Mouse (Mus musculus): ENCODE measurements around the gene Usp25. TPM values are rescaled to one million over a fixed set of nuclear protein-coding genes. Genes with fewer than 3 reads are reported as not detected.

Usp25 gene
- total RNA-seq (2014; fragmentation: Nextera tagmentation) (71.8 and 85.6 TPM in 2 replicates), total RNA-seq (2017) (58.0 and 64.2 TPM in 2 replicates), polyA plus RNA-seq (2012) (35.0 and 45.0 TPM in 2 replicates)

- ATAC-seq (ENCODE audit: extremely low read depth, insufficient number of reproducible peaks, low FRiP score, poor library complexity, severe bottlenecking) (peak; percentile 88), DNase-seq (ENCODE audit: low spot score) (peak; percentile 79)
- H3K4me1 ChIP-seq (ENCODE audit: insufficient read depth, low read depth, low read length) = peaks cover 29% of the 10 kb centered on the region
- no peaks in the 10 kb centered on the region for H3K9me3 ChIP-seq (replicated peaks)
- peaks cover 11% of the 10 kb centered on the region for H3K36me3 ChIP-seq (replicated peaks)
- H3K4me3 ChIP-seq (ENCODE audit: low read depth, low read length) = peak within 1 kb of the TSS; percentile 90
- TF ChIP-seq POLR2AphosphoS5 (IDR thresholded peaks at IDR 0.05; ENCODE audit: insufficient replicate concordance, low read depth, low read length) (no peak), TAL1 (conservative IDR thresholded peaks at IDR 0.05; ENCODE audit: low read depth, low read length) (no peak), GATA1 (IDR thresholded peaks at IDR 0.05; ENCODE audit: borderline replicate concordance, low read length) (no peak), GATA2 (IDR thresholded peaks at IDR 0.05; ENCODE audit: borderline replicate concordance, low read depth, low read length) (no peak), CTCF (IDR thresholded peaks at IDR 0.05; ENCODE audit: low read depth, low read length) (no peak)
- H3K27me3 ChIP-seq (ENCODE audit: insufficient read depth, low read length) = peaks cover 2% of the 10 kb centered on the region; the same call in 1 of the 2 replicates
Measured at GRCm38 (mm10) chr16:77013427-77014320, at the start of gene Usp25. Gene Usp25, plus strand, starts transcription at chr16:77013706.

DNA sequence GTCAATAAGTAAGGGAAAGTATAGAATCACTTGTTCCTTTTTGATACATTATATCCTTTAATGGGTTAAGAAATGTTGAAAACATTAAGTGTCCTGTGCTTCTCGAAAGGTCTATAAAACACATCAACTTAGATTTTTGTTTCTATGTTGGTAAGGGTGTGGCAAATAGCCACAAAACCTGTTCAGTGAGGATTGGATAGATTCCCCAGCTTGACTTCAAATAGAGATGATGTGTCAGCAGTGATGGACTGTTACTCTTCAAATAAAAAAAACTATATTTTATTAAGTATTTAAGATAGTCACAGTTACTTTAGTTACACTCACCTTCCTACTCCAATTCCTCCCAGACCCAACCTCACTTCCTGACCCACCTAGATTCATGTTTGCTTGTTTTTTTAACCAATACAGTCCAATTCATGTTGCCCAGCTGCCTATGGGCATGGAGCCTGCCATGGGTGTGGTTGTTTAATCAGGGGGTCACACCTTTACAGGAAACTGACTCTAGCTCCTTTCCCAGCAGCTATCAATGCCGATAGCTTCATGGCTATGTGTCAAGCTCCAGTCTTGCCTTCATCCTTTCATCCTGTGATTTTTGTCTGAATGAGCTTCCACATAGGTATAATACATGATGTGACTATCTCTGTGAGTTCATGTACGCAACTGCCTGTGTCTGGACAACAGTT is 45.8 kb upstream of the Usp25 start:
- ATAC-seq (ENCODE audit: extremely low read depth, insufficient number of reproducible peaks, low FRiP score, poor library complexity, severe bottlenecking) = no peak
- H3K27me3 ChIP-seq (ENCODE audit: insufficient read depth, low read length) = 0 out of 2 replicates have a peak, but pooled peaks cover 3% of the 10 kb centered on the region
- H3K4me1 ChIP-seq (ENCODE audit: insufficient read depth, low read depth, low read length) = no peaks in the 10 kb centered on the region
- DNase-seq (ENCODE audit: low spot score) = no peak
- no peak for TF ChIP-seq GATA2 (IDR thresholded peaks at IDR 0.05; ENCODE audit: borderline replicate concordance, low read depth, low read length)
- TF ChIP-seq TAL1 (conservative IDR thresholded peaks at IDR 0.05; ENCODE audit: low read depth, low read length) = no peak
- no peak for TF ChIP-seq CTCF (IDR thresholded peaks at IDR 0.05; ENCODE audit: low read depth, low read length)
- H3K9me3 ChIP-seq (replicated peaks) = no peaks in the 10 kb centered on the region
- H3K4me3 ChIP-seq (ENCODE audit: low read depth, low read length) = no peak overlapping the region
- no peaks in the 10 kb centered on the region for H3K36me3 ChIP-seq (replicated peaks)

GRCm38 (mm10) chr16:76971211-76971610 is 42.3 kb upstream of the Usp25 start:
- 0 out of 2 replicates have a peak, but pooled peaks cover 3% of the 10 kb centered on the region for H3K27me3 ChIP-seq (ENCODE audit: insufficient read depth, low read length)
- no peaks in the 10 kb centered on the region for H3K36me3 ChIP-seq (replicated peaks)
- ATAC-seq (ENCODE audit: extremely low read depth, insufficient number of reproducible peaks, low FRiP score, poor library complexity, severe bottlenecking) (no peak), DNase-seq (ENCODE audit: low spot score) (no peak)
- TF ChIP-seq GATA2 (IDR thresholded peaks at IDR 0.05; ENCODE audit: borderline replicate concordance, low read depth, low read length) (no peak), CTCF (IDR thresholded peaks at IDR 0.05; ENCODE audit: low read depth, low read length) (no peak), TAL1 (conservative IDR thresholded peaks at IDR 0.05; ENCODE audit: low read depth, low read length) (no peak), GATA1 (IDR thresholded peaks at IDR 0.05; ENCODE audit: borderline replicate concordance, low read length) (no peak), POLR2AphosphoS5 (IDR thresholded peaks at IDR 0.05; ENCODE audit: insufficient replicate concordance, low read depth, low read length) (no peak)
- H3K4me1 ChIP-seq (ENCODE audit: insufficient read depth, low read depth, low read length) = no peaks in the 10 kb centered on the region
- no peaks in the 10 kb centered on the region for H3K9me3 ChIP-seq (replicated peaks)
- no peak overlapping the region for H3K4me3 ChIP-seq (ENCODE audit: low read depth, low read length)

GRCm38 (mm10) chr16:76976787-76977430 is 36.6 kb upstream of the Usp25 start:
- H3K27me3 ChIP-seq (ENCODE audit: insufficient read depth, low read length) = no peaks in the 10 kb centered on the region
- ATAC-seq (ENCODE audit: extremely low read depth, insufficient number of reproducible peaks, low FRiP score, poor library complexity, severe bottlenecking) (no peak), DNase-seq (ENCODE audit: low spot score) (no peak)
- H3K4me1 ChIP-seq (ENCODE audit: insufficient read depth, low read depth, low read length) = 0 out of 2 replicates have a peak, but pooled peaks cover 2% of the 10 kb centered on the region
- TF ChIP-seq GATA1 (IDR thresholded peaks at IDR 0.05; ENCODE audit: borderline replicate concordance, low read length) = no peak
- no peak for TF ChIP-seq TAL1 (conservative IDR thresholded peaks at IDR 0.05; ENCODE audit: low read depth, low read length)
- TF ChIP-seq POLR2AphosphoS5 (IDR thresholded peaks at IDR 0.05; ENCODE audit: insufficient replicate concordance, low read depth, low read length) = no peak
- TF ChIP-seq CTCF (IDR thresholded peaks at IDR 0.05; ENCODE audit: low read depth, low read length) = no peak
- TF ChIP-seq GATA2 (IDR thresholded peaks at IDR 0.05; ENCODE audit: borderline replicate concordance, low read depth, low read length) = no peak
- no peaks in the 10 kb centered on the region for H3K36me3 ChIP-seq (replicated peaks)
- H3K4me3 ChIP-seq (ENCODE audit: low read depth, low read length) = no peak overlapping the region
- no peaks in the 10 kb centered on the region for H3K9me3 ChIP-seq (replicated peaks)

DNA sequence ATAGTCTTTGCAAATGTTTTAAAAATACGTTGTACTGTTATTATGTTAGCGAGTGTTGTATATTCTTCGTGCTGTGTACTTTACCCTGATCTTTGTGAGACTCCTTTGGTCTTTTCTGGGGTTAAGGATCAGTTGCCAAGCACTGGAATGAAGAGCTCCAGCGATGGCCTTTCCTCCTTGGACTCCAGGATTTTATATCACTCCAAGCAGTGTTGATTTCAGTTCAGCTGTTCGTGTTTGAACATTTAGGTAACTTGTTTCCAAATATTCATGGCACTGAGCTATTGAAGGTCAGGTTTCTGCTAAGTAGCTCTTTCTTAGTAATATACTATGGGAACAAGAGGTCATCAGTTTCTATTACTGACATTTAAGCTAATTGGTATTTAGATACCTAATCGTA is 29.8 kb upstream of the Usp25 start:
- no peaks in the 10 kb centered on the region for H3K36me3 ChIP-seq (replicated peaks)
- H3K4me3 ChIP-seq (ENCODE audit: low read depth, low read length) = no peak overlapping the region
- H3K9me3 ChIP-seq (replicated peaks) = no peaks in the 10 kb centered on the region
- no peaks in the 10 kb centered on the region for H3K4me1 ChIP-seq (ENCODE audit: insufficient read depth, low read depth, low read length)
- H3K27me3 ChIP-seq (ENCODE audit: insufficient read depth, low read length) = peaks cover 9% of the 10 kb centered on the region; the same call in 1 of the 2 replicates
- ATAC-seq (ENCODE audit: extremely low read depth, insufficient number of reproducible peaks, low FRiP score, poor library complexity, severe bottlenecking) (no peak), DNase-seq (ENCODE audit: low spot score) (no peak)
- TF ChIP-seq POLR2AphosphoS5 (IDR thresholded peaks at IDR 0.05; ENCODE audit: insufficient replicate concordance, low read depth, low read length) = no peak
- TF ChIP-seq GATA2 (IDR thresholded peaks at IDR 0.05; ENCODE audit: borderline replicate concordance, low read depth, low read length) = no peak
- no peak for TF ChIP-seq GATA1 (IDR thresholded peaks at IDR 0.05; ENCODE audit: borderline replicate concordance, low read length)
- TF ChIP-seq CTCF (IDR thresholded peaks at IDR 0.05; ENCODE audit: low read depth, low read length) = no peak
- TF ChIP-seq TAL1 (conservative IDR thresholded peaks at IDR 0.05; ENCODE audit: low read depth, low read length) = no peak
